ENCODE assay signal across 28 mouse cellular contexts in the genomic region with DNA sequence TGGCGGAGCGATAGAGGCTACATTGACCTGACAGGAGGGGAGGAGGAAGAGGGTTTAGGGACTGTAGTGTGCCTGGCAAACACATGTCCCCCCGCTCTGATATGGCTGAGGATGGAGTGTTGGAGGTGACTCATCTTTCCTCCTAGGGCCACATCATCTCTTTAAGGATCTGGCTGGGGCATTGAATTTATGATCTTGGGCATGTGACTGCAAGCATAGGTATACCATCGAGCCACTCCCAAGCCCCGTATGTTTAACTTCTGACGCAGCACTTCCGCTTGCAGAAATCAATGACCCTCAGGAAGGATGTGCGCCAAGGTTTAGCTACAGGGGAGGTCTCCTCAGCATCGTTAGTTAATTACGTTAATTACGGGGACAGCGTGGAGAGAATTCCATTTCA. TPM values are rescaled to one million over a fixed set of nuclear protein-coding genes. Genes with fewer than 3 reads are reported as not detected.
DNase-seq lines count a peak whose midpoint lies in the region; ATAC-seq and TF ChIP-seq lines count a peak whose summit lies in the region.
"Had no signal": no experiment of that assay in that cellular context is flagged by ENCODE, and none has a peak within 500 bp of the region (broad histone marks: within the 10 kb centered on the region; RNA-seq: fewer than 3 reads in every experiment).

No protein-coding gene starts in this region.

- no peaks in the 10 kb centered on the region for H3K27me3 ChIP-seq in intestine, postnatal 0 days (replicated peaks; ENCODE audit: control insufficient read depth, insufficient read depth, low read length)
- H3K27me3 ChIP-seq in hindbrain, embryonic 13.5 days: no peaks in the 10 kb centered on the region
- H3K27me3 ChIP-seq: embryonic facial prominence, embryonic 12.5 days; embryonic facial prominence, embryonic 15.5 days; heart, embryonic 13.5 days; hindbrain, embryonic 15.5 days had no signal

- TF ChIP-seq CTCF in intestine, postnatal 0 days (IDR thresholded peaks at IDR 0.05; ENCODE audit: low read depth): no peak

- no peak overlapping the region for H3K9ac ChIP-seq in intestine, postnatal 0 days (ENCODE audit: low read depth, low read length)
- no peak overlapping the region for H3K9ac ChIP-seq in hindbrain, embryonic 13.5 days
- H3K9ac ChIP-seq: embryonic facial prominence, embryonic 12.5 days; embryonic facial prominence, embryonic 15.5 days; forebrain, postnatal 0 days; heart, embryonic 13.5 days; hindbrain, embryonic 15.5 days had no signal

- H3K4me3 ChIP-seq in intestine, postnatal 0 days (ENCODE audit: low read depth, low read length): no peak overlapping the region
- no peak overlapping the region for H3K4me3 ChIP-seq in hindbrain, embryonic 13.5 days
- H3K4me3 ChIP-seq: embryonic facial prominence, embryonic 12.5 days; embryonic facial prominence, embryonic 15.5 days; gastrocnemius, adult 2 months; heart, embryonic 10.5 days; heart, embryonic 13.5 days; hindbrain, embryonic 15.5 days had no signal

- peak; percentile 39; the same call in 1 of the 2 replicates for ATAC-seq in intestine, postnatal 0 days
- ATAC-seq in hindbrain, embryonic 13.5 days (ENCODE audit: low FRiP score): no peak
- ATAC-seq: forebrain, embryonic 14.5 days; forebrain, postnatal 0 days had no signal

- H3K36me3 ChIP-seq in intestine, postnatal 0 days (ENCODE audit: control insufficient read depth, insufficient read depth): no peaks in the 10 kb centered on the region
- H3K36me3 ChIP-seq in hindbrain, embryonic 13.5 days: no peaks in the 10 kb centered on the region
- H3K36me3 ChIP-seq: embryonic facial prominence, embryonic 12.5 days; embryonic facial prominence, embryonic 15.5 days; G1E; heart, embryonic 10.5 days; heart, embryonic 13.5 days; hindbrain, embryonic 15.5 days had no signal

- H3K4me1 ChIP-seq in intestine, postnatal 0 days (replicated peaks; ENCODE audit: control insufficient read depth, insufficient read depth, low read length): peaks cover 4% of the 10 kb centered on the region; the same call in 1 of the 2 replicates
- H3K4me1 ChIP-seq in hindbrain, embryonic 13.5 days (replicated peaks): peaks cover 13% of the 10 kb centered on the region

- peak; percentile 46 to 59 for DNase-seq in urinary bladder, postnatal 36 days (ENCODE audit: low spot score in 2 of 2)
- no peak for DNase-seq in urinary bladder, adult 2 months (ENCODE audit: low spot score)
- peak; percentile 23 for DNase-seq in MN1 (ENCODE audit: low spot score)
- no peak for DNase-seq in adrenal gland, postnatal 10 days
- no peak for DNase-seq in thymus, postnatal 25 days
- DNase-seq: adrenal gland, adult 2 months; adrenal gland, postnatal 36 days; cerebellum, adult 18-20 months; cerebellum, adult 9-10 months; cerebellum, postnatal 14 days; forebrain, postnatal 0 days; gastrocnemius, adult 2 months; heart, adult 11 months; heart, postnatal 14 days; heart, postnatal 4 days had no signal

- whole genome bisulfite sequencing in intestine, postnatal 0 days: 33% methylated on average over 12 of the region's 12 CpGs
- 65% methylated on average over 12 of the region's 12 CpGs for WGBS in hindbrain, embryonic 13.5 days

- no peak overlapping the region for H3K4me2 ChIP-seq in intestine, postnatal 0 days (replicated peaks; ENCODE audit: low read depth)
- H3K4me2 ChIP-seq in hindbrain, embryonic 13.5 days: no peak overlapping the region
- H3K4me2 ChIP-seq: embryonic facial prominence, embryonic 12.5 days; embryonic facial prominence, embryonic 15.5 days; heart, embryonic 13.5 days; hindbrain, embryonic 15.5 days had no signal

- 0 out of 2 replicates have a peak overlapping the region, but pooled peaks have one; percentile 7 for H3K27ac ChIP-seq in intestine, postnatal 0 days (ENCODE audit: low read depth, low read length)
- H3K27ac ChIP-seq in hindbrain, embryonic 13.5 days: no peak overlapping the region
- H3K27ac ChIP-seq: embryonic facial prominence, embryonic 12.5 days; embryonic facial prominence, embryonic 15.5 days; gastrocnemius, adult 2 months; heart, embryonic 10.5 days; heart, embryonic 13.5 days; hindbrain, embryonic 15.5 days had no signal

- no peaks in the 10 kb centered on the region for H3K9me3 ChIP-seq in intestine, postnatal 0 days (ENCODE audit: control insufficient read depth)
- no peaks in the 10 kb centered on the region for H3K9me3 ChIP-seq in hindbrain, embryonic 13.5 days
- H3K9me3 ChIP-seq: embryonic facial prominence, embryonic 12.5 days; heart, embryonic 10.5 days; heart, embryonic 13.5 days; hindbrain, embryonic 15.5 days had no signal

RNA-seq across cellular contexts. Expression of a gene that starts 3.4 kb away (rescaled TPM):
- 68.7 and 73.4 TPM in 2 replicates for polyA plus RNA-seq in urinary bladder, adult 2 months (2012; rRNA removed)
- 65.1 and 71.1 TPM in 2 replicates for polyA plus RNA-seq in intestine, postnatal 0 days (2015; fragmentation: Nextera tagmentation; extraction: Ambion mirVana)
- 19.9 and 23.4 TPM in 2 replicates for polyA plus RNA-seq in hindbrain, embryonic 13.5 days (2015; fragmentation: Nextera tagmentation; extraction: Ambion mirVana)
- 10 to 100 TPM; 55.1 to 72.4 TPM for total RNA-seq in adrenal gland, postnatal 10 days (2021)

RNA-seq across cellular contexts. Expression of a gene that starts 18.5 kb away (rescaled TPM):
- polyA plus RNA-seq in urinary bladder, adult 2 months (2012; rRNA removed): 56.1 and 75.8 TPM in 2 replicates
- polyA plus RNA-seq in intestine, postnatal 0 days (2015; fragmentation: Nextera tagmentation; extraction: Ambion mirVana): 5.0 and 6.4 TPM in 2 replicates
- 30.0 TPM in 2 replicates for polyA plus RNA-seq in hindbrain, embryonic 13.5 days (2015; fragmentation: Nextera tagmentation; extraction: Ambion mirVana)
- 10 to 100 TPM; 15.8 to 31.4 TPM for total RNA-seq in adrenal gland, postnatal 10 days (2021)

RNA-seq across cellular contexts. Expression of a gene that starts 37.0 kb away (rescaled TPM):
- polyA plus RNA-seq in urinary bladder, adult 2 months (2012; rRNA removed): not detected in 2 replicates
- polyA plus RNA-seq in intestine, postnatal 0 days (2015; fragmentation: Nextera tagmentation; extraction: Ambion mirVana): 0.78 and 0.98 TPM in 2 replicates
- polyA plus RNA-seq in hindbrain, embryonic 13.5 days (2015; fragmentation: Nextera tagmentation; extraction: Ambion mirVana): not detected in 2 replicates
- total RNA-seq in adrenal gland, postnatal 10 days (2021): not detected
- total RNA-seq: adrenal gland, adult 2 months; adrenal gland, postnatal 36 days; forebrain, postnatal 0 days; G1E; gastrocnemius, adult 2 months; gastrocnemius, postnatal 14 days; gastrocnemius, postnatal 4 days; heart, postnatal 14 days; heart, postnatal 4 days had no signal
- polyA plus RNA-seq: adrenal gland, adult 2 months; embryonic facial prominence, embryonic 12.5 days; embryonic facial prominence, embryonic 15.5 days; forebrain, embryonic 11.5 days; forebrain, embryonic 14.5 days; forebrain, postnatal 0 days; frontal cortex, adult 2 months; hindbrain, embryonic 15.5 days had no signal

RNA-seq across cellular contexts. Expression of a gene that starts 56.2 kb away (rescaled TPM):
- polyA plus RNA-seq in urinary bladder, adult 2 months (2012; rRNA removed): 2,459 and 2,490 TPM in 2 replicates
- polyA plus RNA-seq in intestine, postnatal 0 days (2015; fragmentation: Nextera tagmentation; extraction: Ambion mirVana): 832 and 868 TPM in 2 replicates
- 895 and 907 TPM in 2 replicates for polyA plus RNA-seq in hindbrain, embryonic 13.5 days (2015; fragmentation: Nextera tagmentation; extraction: Ambion mirVana)
- 100 to 1,000 TPM; 933 to 968 TPM for total RNA-seq in adrenal gland, postnatal 10 days (2021)

Comparison
In these comparisons a context has a peak if more than half of its experiments do, and no peak if none do; other contexts are left out.
1. DNase-seq: peak in urinary bladder, postnatal 36 days (2 of 2) and MN1 (single experiment); none in urinary bladder, adult 2 months (single experiment), adrenal gland, postnatal 10 days (single experiment) and thymus, postnatal 25 days (single experiment).